Mouse (Mus musculus) hematopoietic stem cell, adult 5-6 weeks (primary cell): ENCODE measurements at regions not wholly inside any gene's neighbourhood (a gene's known extent, or its start where the extent isn't known, plus 50 kb on each side); places are given as distances from the start of the nearest gene placed in this dataset.
A peak's percentile ranks its signal among the peaks of the same experiment; 100 is the strongest.
"Not testable (repeated sequence)": the region's sequence is repeated elsewhere in the genome, so short reads cannot be mapped to it uniquely, and the experiment has no call there.

Experiments used
- ATAC-seq, 2 experiments: fragments of 125-278 bp in 1 of 2; replicated peaks in 1 of 2; 2 replicates each; pipeline ENCODE4 v1.8.0; 2016 to 2017; ENCODE audit warnings: inconsistent platforms in 2 of 2, mild to moderate bottlenecking in 2 of 2, moderate number of reproducible peaks in 2 of 2, low read depth in 1 of 2, moderate TSS enrichment in 1 of 2; ENCODE audit not compliant: low FRiP score in 2 of 2, poor library complexity in 2 of 2, severe bottlenecking in 2 of 2, insufficient read depth in 1 of 2, low TSS enrichment in 1 of 2

DNA sequence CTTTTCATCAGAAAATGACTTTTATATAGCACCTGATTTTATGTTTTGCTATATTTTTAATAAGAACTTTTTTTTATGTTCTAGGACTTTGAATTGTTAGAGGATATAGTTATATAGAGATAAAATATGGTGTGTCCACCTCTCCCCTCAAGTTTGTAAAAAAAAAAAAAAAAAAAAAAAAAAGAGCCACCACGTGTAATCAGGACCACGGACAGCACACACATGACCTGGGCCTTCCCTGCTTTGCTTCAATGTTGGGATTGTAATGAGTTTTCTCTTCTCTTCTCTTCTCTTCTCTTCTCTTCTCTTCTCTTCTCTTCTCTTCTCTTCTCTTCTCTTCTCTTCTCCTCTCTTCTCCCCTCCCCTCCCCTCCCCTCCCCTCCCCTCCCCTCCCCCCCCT, 78.5 kb downstream of the 1700010I14Rik start:
- not testable (repeated sequence) for ATAC-seq

DNA sequence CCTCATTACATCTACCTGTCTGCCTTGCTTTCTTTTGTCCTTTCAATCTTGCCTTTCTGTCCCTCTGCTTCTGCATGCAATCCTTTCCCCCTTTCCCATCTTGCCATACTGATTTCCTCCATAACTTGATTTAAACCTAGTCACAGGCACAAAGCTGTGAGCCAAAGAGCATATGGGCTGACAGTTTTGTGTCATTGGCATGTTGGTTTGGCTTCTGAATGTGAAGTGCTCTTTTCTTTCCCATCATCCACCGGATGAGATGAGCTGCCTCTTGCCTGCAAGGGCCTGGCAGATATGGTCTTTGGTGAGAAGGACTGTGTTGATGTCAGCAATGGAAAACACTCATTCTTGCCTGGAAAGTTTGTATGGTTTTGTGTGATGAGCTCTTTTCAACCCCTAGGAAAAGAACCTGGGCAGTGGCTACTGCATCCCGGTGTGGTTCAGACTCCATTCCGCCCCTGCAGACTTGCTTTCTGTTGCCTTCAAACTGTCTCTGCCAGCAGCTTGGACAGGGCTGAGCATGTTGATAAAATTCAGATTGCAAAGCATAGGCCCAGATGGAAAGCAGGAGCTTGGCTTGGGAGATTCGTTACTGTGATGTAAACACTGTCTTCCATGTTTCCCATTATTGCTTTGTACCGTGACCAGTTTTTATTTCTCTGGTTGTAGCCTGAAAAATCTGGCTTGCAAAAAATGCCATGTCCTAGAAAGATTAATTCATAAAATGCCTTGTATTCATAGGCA, 80.9 kb downstream of the 1700010I14Rik start:
- ATAC-seq: no peak

DNA sequence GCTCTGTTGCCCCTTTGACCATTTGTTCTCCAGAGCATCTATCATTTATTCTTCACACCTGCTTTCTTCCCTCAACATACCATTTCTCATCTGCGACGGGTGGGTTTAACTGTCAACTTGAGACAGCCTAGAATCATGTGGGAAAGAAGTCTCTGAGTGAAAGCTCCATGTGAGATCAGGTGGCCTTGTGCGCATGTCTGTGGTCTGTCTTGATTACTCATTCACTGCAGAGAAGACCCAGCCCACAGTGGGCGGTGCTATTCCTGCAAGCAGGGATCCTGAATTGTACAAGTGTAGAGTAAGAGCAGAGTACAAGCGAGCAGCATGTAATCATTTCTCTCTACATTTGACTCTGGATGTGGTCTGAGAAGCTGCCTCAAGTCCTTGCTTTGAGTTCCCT, 95.5 kb downstream of the 1700010I14Rik start:
- no peak for ATAC-seq

DNA sequence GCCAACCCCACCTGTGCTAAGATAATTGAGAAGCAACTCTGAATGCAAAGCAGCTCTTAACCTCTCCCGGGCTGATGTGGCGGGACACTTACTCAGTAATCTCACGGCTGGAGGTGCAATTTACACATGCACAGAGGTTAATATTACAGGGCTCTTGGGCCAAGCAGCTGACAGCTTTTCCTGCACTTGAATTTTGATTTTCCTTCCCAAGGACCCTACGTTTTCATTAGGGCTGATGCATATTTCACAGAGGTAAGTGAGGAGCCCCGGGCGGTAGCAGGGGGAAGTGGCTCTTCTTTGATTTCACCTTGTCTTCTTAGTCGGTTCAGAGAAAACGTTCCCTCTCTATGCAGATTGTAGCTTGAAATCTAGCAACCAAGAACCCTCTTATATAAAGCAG, 139.7 kb downstream of the 1700010I14Rik start:
- no peak for ATAC-seq

DNA sequence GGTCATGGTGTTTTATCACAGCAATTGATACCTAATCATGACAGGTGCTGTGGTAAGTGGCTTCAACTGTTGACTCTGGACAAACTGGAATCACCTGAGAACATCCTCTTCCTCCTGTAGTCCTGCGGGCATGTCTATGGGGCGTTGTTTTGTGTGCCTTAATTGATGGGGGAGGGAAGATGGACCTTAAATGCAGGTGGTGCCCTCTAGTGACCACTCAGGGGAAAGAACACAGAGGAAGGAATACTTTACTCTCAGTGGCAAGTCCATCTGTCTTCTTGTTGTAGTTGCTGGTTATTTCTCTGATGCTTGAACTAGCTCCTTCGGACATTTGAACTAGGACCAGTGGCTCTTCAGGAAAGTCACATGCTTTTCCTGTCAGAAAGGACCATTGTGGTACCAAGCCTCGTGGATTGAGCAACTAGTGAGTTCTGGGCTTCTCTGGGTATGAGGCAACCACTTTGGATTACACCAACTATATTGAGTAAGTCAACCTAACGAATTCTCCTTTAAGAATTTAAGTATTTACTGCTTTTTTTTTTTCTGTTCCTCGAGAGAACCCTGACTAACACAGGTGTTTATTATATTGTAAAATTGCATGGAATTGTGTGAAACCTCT, 157.6 kb downstream of the 1700010I14Rik start:
- no peak; a peak in 1 of 4 replicates for ATAC-seq

DNA sequence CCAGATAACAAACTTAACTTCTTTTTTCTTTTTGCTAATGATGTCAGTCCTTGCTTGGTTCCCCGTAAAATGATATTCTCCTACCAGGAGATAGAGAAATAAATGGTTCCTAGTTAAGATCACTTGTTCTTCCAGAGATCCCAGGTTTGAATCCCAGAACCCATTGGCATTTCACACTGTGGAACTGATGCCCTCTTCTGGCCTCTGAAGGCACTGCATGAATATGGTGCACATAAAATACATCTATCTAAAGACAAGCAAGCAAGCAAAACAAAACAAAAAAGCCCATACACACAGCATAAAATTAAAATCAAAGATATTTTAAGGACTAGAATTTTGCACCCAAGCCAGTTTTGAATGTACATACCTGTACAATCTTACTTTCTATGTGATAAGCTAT, 162.5 kb downstream of the 1700010I14Rik start:
- ATAC-seq: no peak

DNA sequence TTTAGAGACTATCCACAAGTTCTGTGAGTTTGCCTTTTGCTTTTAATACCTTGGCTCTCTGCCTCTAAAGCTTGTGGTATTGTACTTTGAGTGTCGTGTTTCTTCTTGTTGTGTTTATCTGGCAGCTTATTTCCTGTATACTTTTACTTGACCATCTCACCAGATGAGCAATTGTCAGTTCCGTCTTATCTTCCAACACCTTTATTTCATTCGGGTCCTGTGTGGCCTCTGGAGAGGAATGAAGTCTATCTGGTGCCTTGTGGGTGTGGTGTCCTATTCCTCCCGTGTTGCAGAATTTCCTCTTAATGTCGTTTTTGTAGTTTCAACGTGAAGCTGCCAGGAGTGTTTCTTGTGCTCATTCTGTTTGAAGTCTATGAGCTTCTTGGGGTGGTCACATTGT, 174.0 kb downstream of the 1700010I14Rik start:
- no peak for ATAC-seq

DNA sequence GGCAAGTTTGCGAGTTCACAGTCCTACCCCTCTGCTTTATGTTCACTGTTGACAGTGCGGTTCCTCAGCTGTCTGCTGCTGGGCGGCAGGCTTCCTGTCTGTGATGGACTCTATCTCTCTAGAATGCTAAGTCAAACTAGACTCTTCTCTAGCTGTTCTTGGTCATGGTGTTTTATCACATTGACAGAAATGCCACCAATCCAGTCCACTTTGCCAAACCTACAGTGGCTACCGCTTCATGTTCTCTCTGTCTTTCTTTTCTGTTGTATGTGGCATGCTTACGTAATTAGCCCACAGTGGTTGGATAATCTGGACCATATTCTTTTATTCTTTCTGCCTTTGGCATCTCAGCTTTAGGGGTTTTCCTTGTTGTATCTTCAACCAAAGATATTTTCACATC, 174.5 kb downstream of the 1700010I14Rik start:
- ATAC-seq: no peak

DNA sequence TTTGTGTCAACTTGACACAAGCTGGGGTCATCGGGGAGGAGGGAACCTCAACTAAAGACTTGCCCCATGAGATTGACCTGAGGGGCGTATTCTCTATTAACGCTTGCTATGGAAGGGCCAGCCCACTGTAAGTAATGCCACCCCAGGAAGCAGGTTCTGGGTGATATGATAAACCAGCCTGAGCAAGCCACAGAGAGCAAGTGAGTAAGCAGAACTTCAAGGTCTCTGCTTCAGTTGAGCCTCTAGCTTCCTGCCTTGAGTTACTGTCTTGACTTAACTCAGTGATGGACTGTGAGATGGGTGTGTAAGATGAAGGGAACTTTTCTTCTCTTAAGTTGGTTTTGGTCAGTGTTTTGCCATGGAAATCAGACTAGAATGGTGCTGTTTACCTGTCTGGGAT, 175.2 kb downstream of the 1700010I14Rik start:
- ATAC-seq: no peak

DNA sequence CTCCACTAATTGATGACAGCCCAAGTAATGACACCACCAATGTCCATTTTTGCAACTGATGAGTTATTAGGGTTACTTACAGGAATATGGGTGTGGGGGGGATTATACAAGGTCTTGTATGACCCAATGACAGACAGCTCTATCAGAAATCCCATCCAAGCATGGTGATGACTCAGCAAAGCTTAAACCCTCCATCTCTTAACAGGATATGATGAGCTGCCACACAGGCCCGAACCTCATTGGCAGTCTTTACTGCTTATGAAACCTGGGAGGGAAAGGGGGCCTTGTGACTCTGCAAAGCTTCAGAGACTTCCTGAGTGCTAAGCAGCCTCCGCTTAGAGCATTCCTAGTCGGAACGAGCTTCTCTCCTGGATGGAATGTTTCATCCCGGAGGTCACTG, 176.4 kb downstream of the 1700010I14Rik start:
- no peak for ATAC-seq

DNA sequence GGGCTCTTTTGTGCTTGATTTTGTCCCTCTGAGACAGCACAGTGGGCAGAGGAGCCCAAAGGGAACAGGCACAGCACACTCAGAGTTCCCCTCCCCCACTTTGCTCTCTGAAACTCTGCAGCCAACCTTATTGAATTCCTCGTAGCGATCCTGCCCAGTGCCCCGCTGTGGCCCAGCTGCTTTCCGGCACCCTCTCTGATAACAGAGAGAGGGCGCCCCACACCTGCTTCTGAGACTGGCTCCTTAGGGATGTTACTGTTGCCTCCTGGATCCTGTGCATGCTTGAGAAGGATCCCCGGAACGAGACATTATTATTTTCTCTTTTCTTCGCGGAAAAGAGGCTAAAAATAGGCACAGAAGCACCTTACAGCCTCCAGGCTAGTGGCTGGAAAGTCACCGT, 179.0 kb downstream of the 1700010I14Rik start:
- peak; percentile 41 to 62; a peak in 3 of 4 replicates for ATAC-seq

DNA sequence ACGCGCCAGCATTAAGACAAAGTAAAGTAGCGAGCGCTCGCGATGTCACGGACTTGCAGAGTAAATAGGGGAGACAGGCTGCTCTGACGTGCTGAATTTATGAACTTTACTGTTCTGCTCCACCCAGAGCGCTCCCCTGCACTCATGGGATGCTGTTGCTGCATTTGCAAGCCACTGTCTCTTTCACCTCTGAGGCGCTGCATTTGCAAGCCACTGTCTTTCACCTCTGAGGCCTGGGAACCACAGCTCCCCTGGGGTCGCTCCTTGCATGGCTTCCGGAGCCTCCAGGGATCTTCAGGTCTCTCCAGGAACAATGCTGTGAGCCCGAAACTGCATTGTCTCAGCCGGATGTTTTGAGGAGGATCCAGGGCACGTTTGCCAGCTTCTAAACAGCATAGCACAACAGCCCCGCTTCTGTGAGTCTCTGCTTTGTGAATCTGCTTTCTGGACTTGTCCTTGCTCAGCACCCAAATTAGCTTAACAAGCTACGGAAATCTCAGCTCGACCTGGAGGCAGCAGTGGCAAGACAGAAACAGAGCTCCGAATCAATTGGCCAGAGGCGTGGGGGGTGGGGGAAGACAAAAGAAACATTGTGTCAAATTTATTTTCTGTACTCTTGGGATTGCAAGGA, 179.6 kb downstream of the 1700010I14Rik start:
- peak in 1 of 2 experiments; percentile 27; a peak in 2 of 4 replicates for ATAC-seq

DNA sequence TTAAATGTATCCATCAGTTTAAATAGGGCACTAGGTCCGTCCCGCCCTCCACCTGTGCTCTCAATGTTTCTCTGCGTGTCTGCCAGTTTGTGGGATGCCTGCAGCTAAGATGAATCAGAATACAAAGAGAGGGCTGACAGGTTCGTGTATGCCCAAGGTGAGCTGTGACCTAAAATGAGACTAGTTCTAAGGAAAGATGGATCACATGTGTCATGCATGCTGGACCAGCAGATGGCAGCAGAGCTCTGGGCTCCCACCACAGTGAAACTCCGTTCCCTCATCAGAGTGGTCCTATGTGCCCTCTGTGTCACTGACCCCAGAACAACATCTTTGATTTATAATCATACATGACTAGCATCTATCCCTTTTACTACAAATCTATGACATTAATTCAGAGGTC, 180.3 kb downstream of the 1700010I14Rik start:
- ATAC-seq: peak; percentile 76

DNA sequence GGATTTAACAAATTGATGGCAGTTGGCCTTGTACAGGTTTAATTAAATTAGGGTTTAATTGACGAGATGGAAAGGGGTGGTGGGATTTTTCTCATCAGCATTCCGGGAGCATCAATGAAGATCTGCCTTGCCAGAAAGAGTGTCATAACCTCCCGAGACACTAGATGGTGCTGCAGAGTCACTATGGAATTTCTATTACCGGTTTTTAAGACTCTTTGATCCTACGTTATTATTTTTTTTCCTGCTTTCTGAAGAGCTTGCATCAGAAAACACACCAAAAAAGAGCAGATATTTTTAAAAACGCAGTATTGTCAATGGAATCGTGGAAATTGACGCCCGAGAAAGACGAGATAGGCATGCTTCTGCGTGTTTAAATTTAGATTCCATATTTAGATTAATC, 181.2 kb downstream of the 1700010I14Rik start:
- ATAC-seq: 0 out of 4 replicates have a peak, but pooled peaks of 1 of the 2 experiments have one; percentile 46

DNA sequence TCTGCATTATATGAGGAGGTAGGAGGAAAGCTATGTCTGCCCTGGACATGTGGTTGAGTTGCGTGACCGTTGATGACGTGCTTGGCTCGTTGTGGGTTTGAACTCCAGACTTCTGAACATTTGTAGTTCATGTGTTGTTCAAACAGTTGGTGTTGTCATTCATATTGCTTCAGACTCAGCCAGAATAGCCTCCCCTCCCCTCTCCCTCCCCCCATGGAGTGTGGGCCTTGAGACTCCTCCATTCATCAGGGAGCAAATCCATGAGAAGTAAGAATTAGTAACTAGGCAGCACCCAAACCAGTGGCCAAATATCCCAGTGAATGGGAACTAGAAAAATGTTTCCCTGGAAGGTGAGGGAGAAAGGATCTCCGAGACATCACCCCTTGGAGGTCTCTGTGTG, 209.0 kb downstream of the 1700010I14Rik start:
- no peak for ATAC-seq

DNA sequence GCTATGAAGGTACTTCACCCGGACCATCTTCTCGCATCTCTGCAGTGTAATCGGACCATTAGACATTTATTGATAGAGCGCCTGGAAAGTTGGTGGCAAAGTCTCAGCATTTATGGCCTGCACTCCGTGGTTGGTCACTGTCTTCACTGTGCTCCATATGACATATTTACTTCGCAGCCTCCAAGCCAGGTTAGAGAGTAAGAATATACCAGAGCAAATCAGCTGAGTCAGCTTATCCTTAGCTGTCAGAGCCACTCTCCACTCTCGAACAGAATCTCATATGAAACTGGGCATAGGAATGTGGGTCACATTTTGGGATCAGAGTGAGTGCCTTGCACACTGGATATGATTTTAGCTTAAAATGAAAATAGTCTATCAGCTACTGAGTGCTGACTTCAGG, 212.3 kb downstream of the 1700010I14Rik start:
- ATAC-seq: no peak

DNA sequence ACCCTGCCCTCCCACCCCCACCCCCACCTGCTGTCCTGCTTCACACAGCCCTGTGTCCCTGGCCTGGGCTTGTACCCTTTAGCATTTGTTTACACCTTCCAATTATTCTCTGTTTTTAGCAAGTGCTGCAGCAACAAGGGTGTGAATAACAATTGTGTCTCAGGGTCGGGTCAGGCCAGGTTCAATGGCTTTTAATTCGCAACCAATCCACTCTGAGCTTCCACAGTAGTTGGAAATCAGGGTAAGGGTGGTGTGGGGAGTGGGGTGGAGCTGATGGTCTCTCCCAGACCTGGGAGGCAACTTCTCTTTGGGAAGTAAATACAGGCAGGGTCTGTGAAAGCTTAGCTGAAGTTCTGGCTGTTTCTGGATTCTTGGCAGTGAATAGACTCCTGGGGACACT, 214.4 kb downstream of the 1700010I14Rik start:
- ATAC-seq: no peak

DNA sequence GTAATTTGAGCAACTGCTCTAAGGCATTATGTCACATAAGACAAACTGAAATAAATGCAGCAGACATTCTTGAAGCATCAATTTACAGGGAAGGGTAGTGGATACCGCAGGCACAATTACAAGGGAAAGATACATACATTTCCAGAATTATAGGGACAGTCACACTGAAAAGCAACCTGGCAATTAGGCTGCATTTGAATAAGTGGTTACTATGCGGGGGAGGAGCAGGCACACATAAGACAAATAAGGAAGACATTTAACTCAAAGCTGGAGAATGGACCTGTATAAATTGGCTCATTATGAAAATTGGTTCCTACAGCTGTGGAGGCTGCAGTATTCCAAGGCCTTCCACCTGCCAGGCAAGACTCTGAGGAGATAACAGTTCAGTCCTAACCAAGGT, 211.2 kb upstream of the Gm17728 start:
- no peak for ATAC-seq
